Mouse (Mus musculus) urinary bladder, postnatal 4 days (tissue): ENCODE measurements around the gene Lmo7.

Experiments used
- DNase-seq, 2 experiments: peaks; one replicate each; pipeline ENCODE4 v3.0.0; 2021 to 2022; ENCODE audit warnings: low spot score in 2 of 2

Gene Lmo7

DNA sequence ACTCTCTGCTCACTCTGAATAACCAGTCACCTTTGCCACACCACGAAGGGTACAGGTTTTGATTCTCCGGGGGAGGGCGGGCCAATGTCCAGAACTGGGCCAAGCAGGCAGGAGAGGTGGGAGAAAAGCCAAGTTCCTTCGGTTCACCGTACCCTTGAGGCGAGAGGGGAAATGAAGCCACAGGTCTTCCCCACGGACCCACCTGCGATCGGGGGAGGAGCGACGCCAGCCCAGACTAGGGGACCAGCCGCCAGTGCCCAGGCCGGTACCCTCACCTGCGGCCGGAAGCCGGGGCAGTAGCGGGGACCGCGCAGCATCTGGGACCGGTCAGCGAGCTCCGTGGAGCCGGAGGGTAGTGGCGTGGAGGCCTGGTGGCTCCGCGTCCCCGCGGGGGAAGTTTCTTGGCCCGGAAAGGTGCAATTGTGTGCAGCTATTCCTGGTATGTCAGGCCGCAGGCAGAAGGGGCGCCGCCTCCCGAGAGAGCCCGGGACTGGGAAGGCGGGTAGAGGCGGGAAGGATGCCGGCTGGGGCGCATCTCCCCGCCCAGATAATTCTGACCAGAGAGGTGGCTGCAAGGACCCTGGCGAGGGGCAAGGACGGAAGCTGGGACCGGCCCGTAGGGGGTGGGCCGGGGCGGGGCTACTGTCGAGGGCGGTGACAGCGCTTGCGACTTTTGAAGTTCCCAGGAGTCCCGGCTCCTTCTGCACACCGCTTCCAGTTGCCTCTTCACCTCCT, at the start of gene Lmo7, which contains the start of gene Gm9922:
TSS of gene Lmo7 (plus strand) at position 721 of the 735 bp plus-strand sequence.
TSS of gene Gm9922 (minus strand) at position 578 of the 735 bp plus-strand sequence.
- peak; percentile 77 for DNase-seq

DNA sequence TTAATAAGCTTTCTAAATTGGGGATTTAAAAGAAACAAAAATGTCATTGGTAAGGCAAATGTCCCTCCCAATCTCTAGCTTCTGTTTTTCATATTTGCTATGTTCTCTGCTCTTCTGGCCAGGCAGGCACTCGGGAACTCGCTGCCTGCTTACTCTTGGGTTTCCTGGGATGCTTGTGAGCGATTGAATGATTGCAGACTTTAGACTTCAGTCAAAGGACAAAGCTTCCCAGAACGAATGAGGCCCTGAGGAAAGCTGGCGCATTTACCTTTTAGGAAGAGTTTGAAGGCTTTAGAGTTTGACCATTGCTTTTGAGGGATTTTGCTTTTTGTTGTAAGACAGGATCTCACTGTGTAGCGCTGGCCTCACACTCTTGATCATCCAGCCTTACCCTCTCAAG, 42.1 kb upstream of the Lmo7 start:
- DNase-seq, result no peak

DNA sequence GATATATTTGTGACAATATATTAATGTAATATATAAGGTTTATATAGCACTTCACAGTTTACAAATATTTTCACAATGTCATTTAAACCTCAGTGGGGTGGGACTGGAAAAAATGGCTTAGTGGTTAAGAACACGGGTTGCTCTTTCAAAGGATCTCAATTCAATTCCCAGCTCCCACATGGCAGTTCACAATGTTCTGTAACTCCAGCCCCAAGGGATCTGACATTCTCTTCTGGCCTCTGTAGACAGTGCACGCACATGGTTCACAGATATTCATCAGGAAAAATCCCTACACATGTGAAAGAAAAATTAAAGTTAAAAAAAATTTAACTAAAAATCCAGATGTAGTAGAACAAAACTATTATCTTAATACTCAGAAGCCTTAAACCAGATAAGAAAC, 41.4 kb upstream of the Lmo7 start:
- no peak for DNase-seq

- no peak for DNase-seq
Observed at GRCm38 (mm10) chr14:101704479-101704878, 25.3 kb upstream of the Lmo7 start.

- DNase-seq, result no peak
Observed at GRCm38 (mm10) chr14:101707088-101707487, 22.7 kb upstream of the Lmo7 start.

DNA sequence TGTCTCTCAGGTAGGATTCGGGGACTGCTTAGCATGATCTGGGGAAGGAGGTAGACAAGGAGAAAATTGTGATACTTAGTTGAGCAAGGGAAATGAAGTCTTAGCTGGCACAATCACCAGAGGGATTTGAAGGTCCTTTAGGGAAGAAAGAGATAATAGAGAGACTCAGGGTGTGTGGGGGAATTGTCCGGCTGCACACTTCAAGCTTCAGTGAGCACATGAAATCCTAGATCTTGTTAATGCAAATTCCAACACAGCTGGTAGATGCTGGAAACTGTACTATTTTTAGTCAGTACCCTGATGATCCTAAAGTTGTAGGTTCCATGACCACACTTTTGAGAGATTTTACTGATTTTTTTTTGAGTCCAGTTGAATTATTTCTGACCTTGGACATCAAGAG, 15.3 kb upstream of the Lmo7 start:
- no peak for DNase-seq

DNA sequence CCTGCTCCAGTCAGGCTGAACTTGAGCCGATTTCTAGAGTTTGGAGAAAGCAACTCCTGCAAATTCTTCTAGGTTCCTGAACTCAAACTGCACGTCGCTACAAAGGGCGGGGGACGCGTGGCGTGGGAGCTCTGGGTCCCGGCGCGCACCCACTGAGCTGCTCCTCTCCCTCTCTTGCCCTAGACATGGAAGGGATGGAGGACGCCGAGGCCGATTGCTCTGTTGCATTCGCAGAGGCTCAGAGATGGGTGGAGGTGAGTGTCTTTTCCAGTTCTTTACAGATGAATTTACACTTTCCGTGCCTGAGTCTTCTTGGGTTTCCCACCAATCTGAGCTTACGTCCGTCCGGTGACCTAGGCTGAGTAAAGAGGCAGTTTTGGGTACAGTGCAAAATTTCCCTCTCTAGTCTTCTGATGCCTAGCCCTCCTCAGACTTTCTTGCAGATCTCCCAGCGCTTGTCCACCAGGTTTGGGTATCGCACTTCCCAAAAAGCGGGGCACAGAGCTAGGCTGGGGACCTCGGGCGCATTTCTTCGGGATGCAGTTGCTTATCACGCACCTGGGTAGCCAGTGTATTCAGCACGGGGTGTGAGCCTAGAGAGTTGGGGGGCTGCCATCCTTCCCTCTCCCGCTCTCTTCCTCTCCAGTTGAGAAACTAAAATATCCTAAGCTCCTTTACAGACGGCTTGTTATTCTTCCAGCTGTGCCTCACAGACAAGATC, 375 bp downstream of the Lmo7 start:
- DNase-seq, result no peak

DNA sequence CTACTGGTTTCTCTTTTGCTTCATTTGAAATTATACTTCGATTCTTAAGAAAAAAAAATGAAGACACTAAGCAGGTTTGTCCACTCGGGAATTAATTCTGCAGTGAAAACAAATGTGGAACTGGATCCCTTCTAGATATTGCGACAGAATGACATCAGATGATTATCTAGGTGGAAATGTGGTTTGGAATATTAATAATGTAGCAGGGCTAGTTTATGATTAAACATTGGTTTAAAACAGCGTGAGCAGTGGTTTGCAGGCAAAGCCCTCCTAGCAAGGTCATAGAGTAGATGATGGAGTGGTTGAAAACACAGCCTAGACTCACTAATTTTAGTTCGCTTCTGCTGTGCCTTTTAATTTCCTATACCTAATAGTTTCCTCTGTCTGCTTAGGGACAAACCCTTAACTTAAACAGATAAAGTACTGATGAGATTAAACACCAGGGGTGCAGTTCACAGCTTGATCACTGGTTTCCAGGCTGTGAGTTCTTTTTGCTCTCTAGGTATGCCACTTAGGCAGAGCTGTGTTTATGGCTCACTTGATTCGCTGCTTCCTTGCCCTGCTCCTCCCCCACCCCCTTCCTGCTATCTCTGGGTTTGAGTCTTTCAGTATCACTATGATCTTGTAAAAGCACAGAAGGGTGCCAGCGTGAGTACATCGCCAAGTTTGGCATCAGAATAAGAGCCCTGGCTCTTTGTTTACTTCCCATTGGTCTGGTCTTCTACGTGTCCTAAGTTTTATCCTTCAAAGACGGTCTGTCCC, 4.0 kb downstream of the Lmo7 start:
- DNase-seq, result no peak

- DNase-seq, result no peak
Observed at GRCm38 (mm10) chr14:101737501-101737900, 7.7 kb downstream of the Lmo7 start.

DNA sequence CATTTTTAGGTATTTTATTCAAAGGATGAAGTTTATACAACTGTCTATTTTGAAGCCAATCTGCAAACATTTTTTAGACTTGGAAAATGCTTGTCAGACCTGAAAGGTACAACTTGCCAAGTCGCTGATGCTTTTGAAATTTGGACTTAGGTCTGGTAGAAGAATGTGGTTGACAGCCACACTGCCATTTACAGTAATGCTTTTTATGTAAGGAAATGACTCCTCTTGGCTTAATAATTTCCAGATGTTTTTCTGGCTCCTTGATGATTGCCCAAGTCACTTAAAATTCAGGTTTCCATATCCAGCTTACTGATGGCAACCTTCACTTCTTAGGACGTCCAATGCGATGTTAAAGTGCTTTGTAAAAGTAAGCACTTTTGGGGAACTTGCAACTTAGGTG, 16.9 kb downstream of the Lmo7 start:
- DNase-seq, result no peak

- DNase-seq, result no peak
Observed at GRCm38 (mm10) chr14:101747811-101748210, 18.1 kb downstream of the Lmo7 start.

GRCm38 (mm10) chr14:101748436-101748835, 18.7 kb downstream of the Lmo7 start:
- no peak for DNase-seq

GRCm38 (mm10) chr14:101750910-101751309, 21.2 kb downstream of the Lmo7 start:
- no peak for DNase-seq

DNA sequence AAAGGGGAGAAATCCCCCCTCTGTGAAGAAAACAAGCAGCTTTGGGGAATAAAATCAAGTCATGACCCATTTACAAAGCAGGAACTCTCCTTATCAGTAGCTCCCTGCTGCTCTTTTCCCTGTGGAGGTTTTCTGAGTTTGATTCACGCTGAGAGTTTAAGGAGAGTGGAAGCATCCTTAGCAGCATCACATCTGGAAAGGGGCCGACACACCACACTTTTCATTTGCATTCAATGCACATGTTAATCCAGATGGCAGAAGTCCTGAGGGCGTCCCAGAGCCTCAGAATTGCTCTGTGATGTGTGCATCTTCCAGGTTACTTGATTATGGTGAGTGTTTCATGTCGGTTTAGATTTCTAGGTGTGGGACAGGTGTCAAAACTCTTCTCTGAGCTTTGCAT, 25.7 kb downstream of the Lmo7 start:
- no peak for DNase-seq

DNA sequence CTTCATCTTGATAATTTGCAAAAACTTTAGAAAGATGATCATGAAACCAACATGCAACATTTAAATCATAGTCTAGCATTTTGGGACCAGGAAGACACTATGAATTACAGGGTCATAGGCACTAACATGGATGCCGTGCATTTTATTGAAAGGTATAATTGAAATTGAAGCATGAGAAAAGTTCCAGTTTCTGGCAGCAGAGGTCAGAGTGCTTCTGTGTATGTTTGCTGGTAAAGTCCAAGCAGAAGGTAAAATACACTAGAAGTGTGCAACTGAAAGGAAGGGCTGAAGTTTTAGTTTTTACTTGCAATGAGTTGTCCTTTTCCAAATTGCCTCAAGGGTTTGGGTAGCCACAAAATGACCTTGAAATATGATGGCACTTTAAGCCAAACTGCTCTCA, 32.5 kb downstream of the Lmo7 start:
- no peak for DNase-seq

DNA sequence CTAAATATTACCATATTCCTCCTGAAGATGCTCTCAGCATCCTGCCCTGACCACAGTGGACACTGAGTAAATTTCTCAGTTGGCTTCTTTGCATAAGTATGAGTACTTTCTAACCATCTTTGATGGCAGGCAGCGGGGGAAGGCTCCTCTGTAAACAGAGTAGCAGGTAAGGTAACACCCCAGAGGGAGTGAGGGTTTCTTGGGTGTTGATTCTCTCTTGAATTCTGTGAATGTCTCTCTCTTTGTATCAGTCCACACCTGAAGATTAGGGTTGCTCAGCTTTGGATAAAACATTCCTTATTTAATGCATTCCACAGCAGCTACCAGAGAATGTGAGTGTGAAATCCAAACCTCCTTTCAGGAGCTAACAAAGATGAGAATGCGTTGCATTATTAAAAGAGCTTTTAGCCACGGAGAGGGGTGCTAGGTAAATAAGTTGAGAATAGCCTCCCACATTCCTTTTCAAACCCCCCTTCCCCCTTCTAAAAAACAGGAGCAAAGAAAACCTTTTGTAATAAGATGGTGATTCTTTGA, 34.1 kb downstream of the Lmo7 start:
- no peak for DNase-seq

GRCm38 (mm10) chr14:101771336-101771735, 41.6 kb downstream of the Lmo7 start:
- no peak for DNase-seq

DNA sequence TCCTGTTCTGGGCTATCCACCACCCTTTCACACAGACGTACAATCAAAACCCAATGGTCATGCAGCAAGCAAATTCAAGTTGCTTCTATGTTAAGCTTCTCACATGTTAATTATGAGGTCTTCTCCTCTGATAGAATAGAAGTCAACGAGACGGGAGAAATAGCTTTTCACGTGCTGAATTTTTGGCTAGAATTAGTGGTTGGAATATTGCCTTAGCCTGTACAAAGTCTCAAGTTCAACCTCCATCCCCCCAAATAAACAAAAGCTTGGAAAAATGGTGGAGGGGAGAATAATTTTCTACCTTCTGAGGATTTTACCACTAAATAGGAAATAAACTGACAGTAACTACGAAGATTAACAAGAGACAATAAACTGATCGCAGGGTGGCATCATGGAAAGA, 42.0 kb downstream of the Lmo7 start:
- no peak for DNase-seq

DNA sequence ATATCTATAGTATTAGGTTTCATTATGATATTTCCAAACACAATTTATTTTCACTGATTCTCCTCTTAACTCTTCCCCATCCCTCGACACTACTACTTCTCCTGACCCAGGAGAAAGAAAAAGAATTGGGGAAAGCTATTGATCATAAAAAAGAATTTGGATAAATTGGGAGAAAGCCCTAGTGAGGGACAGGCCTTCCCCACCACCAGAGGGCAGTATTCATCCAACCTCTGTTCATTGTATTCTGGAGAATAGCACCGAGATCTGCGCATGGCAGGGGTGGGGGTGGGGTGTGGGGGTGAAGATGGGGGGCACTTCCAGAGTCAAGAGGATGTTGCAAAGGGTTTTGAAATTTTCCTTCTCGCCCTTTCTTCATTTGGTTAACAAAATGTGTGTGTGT, 44.9 kb downstream of the Lmo7 start:
- no peak for DNase-seq

DNA sequence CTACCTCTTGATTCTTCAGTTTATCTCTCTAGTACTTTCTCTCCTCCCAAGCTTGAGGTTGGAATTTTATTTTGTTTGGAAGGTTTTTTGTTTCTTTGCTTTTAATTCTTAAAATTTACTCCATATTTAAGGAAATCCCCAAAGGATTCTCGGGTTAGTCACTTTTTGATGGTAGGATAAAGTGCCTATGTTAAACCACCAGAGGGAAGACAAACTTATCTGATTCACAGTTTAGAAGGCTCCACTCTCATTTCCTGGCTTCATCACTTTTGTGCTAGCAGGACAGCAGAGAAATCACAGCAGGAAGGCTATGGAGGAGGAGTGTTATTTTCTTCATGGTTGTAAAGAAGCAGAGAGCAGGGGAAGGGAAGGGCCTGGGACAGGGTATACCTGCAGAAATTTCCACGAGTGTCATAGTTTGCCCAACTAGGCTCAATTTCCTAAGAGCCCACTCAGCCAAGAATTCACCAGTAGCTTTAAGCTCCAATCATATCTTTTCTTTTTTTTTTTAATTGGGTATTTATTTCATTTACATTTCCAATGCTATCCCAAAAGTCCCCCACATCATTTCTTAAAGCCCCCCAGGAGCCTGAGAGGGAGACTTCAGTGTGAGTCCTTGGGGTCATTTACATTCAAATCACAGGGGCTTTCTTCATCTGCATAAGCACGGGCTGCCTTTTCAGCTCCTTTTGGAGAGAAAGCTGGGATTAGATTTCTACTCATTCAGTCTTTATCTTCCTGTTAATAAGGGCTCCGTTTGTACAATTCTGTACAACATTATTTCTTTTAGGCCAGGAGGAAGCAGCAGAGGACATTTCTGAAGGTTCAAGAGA, 46.8 kb downstream of the Lmo7 start:
- DNase-seq, result no peak

- DNase-seq, result no peak
Observed at GRCm38 (mm10) chr14:101777129-101777493, 47.4 kb downstream of the Lmo7 start.
